Mouse (Mus musculus) megakaryocyte, embryonic 14.5 days (primary cell): ENCODE results near the gene Klhl29. TPM values are rescaled to one million over a fixed set of nuclear protein-coding genes. Genes with fewer than 3 reads are reported as not detected.

Experiments used
- H3K27me3 ChIP-seq: replicated peaks from 2 replicates; pipeline ENCODE3; 2012; ENCODE audit warnings: inconsistent platforms
- H3K36me3 ChIP-seq: replicated peaks from 2 replicates; pipeline ENCODE3; 2012; ENCODE audit warnings: low read length, inconsistent platforms, mixed read lengths
- H3K4me1 ChIP-seq: 2 replicates; pipeline ENCODE4 v1.6.1; 2012; ENCODE audit warnings: inconsistent platforms
- H3K4me3 ChIP-seq: replicated peaks from 2 replicates; pipeline ENCODE3; 2012; ENCODE audit warnings: moderate library complexity, mild to moderate bottlenecking, inconsistent platforms
- H3K9me3 ChIP-seq: 2 replicates; pipeline ENCODE4 v1.6.1; 2012; ENCODE audit warnings: inconsistent platforms
- FLI1 ChIP-seq: IDR thresholded peaks from 2 replicates; pipeline ENCODE4 v1.6.1; 2012; ENCODE audit warnings: low read length, inconsistent platforms, mixed read lengths
- GATA1 ChIP-seq: IDR thresholded peaks from 3 replicates; pipeline ENCODE4 v1.6.1; 2012; ENCODE audit warnings: mixed read lengths, low read length, inconsistent platforms, borderline replicate concordance
- polyA plus RNA-seq: library from polyadenylated mRNA; stranded (reverse); fragments of >175 nt; gene quantifications from 2 replicates; pipeline ENCODE4 v1.2.3, GENCODE M21; 2012; ENCODE audit warnings: low replicate concordance; ENCODE audit not compliant: insufficient read depth

Klhl29 gene
- polyA plus RNA-seq, 1 experiment, result 0.08 TPM

DNA sequence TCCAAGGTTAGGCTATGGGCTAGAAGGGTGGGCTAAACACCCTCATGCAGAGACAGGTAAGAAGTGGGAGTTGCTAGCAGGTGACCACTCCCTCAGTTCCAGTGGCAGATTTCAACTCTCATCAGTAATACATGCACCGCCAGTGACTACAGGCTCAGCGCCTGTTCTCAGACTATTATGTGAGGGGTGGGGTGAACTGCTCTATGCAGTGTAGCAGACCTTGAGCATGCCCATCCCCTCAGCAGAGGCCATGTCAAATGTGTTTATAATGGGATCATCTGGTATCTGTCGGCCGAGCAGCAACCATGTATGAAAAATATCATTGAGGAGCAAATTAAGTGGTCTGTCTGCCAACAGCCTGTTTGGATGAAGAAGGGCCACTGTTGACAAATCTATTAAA is 72.4 kb downstream of the Klhl29 start:
- TF ChIP-seq GATA1, result no peak

DNA sequence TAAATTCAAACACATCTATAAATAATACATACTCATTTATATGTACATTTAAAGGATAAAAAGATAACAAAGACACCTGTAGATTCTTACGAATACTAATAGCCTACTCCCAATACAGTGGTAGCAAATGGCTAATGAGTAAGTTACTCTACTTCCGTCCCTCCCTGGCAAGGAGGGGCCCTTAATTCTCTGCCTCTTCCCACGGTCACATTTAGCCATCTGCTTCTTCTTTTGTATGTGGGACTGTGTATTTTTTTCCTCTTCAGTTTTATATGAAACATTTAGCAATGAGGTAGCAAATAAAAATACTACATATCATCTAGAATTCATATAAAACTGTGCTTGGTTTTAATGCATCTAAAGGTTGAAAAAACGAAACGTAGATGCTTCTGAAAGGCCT is 73.6 kb downstream of the Klhl29 start:
- TF ChIP-seq GATA1 (no peak), FLI1 (no peak)
- H3K4me1 ChIP-seq, result no peaks in the 10 kb centered on the region
- H3K4me3 ChIP-seq, result no peak overlapping the region
- no peaks in the 10 kb centered on the region for H3K9me3 ChIP-seq
- H3K36me3 ChIP-seq, result no peaks in the 10 kb centered on the region
- no peaks in the 10 kb centered on the region for H3K27me3 ChIP-seq

More for the DNA sequence above, 72.4 kb downstream of the Klhl29 start:
- no peaks in the 10 kb centered on the region for H3K36me3 ChIP-seq
- H3K9me3 ChIP-seq, result no peaks in the 10 kb centered on the region
- no peaks in the 10 kb centered on the region for H3K4me1 ChIP-seq
- H3K4me3 ChIP-seq, result no peak overlapping the region
- no peaks in the 10 kb centered on the region for H3K27me3 ChIP-seq

DNA sequence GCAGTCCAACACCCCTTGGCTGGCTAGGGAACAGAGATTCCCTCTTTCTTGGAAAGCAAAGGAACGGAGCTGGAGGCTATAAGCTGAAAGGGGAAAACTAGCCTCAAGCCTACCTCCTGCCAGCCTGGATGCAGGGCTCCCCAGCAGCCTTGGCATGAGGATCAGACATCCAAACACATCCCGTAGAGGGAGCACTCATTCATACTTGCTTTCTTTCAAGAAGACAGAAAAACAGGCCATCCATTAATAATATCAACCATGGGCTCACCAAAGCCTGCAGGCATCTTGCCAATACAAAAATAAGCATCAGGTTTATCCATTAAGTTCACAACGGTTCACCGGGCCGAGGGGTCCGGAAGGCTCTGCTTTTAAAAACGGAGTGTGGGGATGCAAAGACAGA is 79.1 kb downstream of the Klhl29 start:
- TF ChIP-seq FLI1 (no peak), GATA1 (no peak)
- H3K36me3 ChIP-seq, result no peaks in the 10 kb centered on the region
- H3K27me3 ChIP-seq, result no peaks in the 10 kb centered on the region
- no peak overlapping the region for H3K4me3 ChIP-seq
- no peaks in the 10 kb centered on the region for H3K4me1 ChIP-seq
- no peaks in the 10 kb centered on the region for H3K9me3 ChIP-seq

- no peak for TF ChIP-seq GATA1
- H3K9me3 ChIP-seq, result no peaks in the 10 kb centered on the region
- no peaks in the 10 kb centered on the region for H3K4me1 ChIP-seq
- no peaks in the 10 kb centered on the region for H3K27me3 ChIP-seq
- H3K4me3 ChIP-seq, result no peak overlapping the region
- H3K36me3 ChIP-seq, result no peaks in the 10 kb centered on the region
Observed at GRCm38 (mm10) chr12:5292316-5292715, 83.2 kb downstream of the Klhl29 start.

DNA sequence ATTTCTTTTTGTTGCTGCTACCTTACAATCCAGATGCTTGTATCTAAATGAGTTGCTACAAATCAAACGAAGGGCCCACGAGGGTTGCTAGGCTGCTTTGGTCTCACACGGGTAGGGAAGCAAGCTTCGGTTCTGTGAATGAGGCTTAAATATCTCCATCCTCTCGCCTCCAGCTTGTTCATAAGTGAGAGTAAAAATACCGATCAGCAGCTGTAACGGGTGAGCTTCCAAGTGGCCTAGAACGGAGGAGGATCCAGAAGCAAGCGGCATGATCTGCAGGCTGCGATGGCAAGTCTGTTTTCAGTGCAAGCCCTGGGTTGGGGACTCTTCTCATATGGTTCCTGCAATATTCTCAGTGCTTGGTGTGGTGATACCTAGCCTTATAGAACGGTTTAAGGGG is 89.9 kb downstream of the Klhl29 start:
- no peaks in the 10 kb centered on the region for H3K27me3 ChIP-seq
- H3K4me1 ChIP-seq, result no peaks in the 10 kb centered on the region
- TF ChIP-seq FLI1, result no peak
- H3K9me3 ChIP-seq, result no peaks in the 10 kb centered on the region
- H3K4me3 ChIP-seq, result no peak overlapping the region
- no peaks in the 10 kb centered on the region for H3K36me3 ChIP-seq

- TF ChIP-seq GATA1 (no peak), FLI1 (no peak)
- Histone ChIP-seq H3K9me3 (no peaks in the 10 kb centered on the region), H3K36me3 (no peaks in the 10 kb centered on the region)
Observed at GRCm38 (mm10) chr12:5284961-5285360, 90.5 kb downstream of the Klhl29 start.

DNA sequence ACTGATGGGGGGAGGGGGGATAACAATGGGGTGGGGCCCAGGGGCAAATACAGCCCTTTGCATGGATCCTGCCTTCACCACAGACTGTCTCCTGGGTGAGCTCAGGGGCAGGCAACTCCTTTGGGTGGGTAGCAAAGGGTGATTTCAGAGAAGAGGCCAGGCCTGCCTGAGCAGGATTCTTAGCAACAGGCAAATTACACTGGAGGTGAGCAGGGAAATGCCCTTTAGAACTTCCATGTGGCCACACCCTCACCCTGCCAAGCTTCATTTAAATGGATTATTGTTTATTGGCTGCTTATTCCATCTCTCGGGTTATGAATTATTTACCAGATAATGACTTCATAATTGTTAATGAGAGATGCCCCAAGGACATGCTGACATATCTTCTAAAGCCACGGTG is 91.8 kb downstream of the Klhl29 start:
- no peaks in the 10 kb centered on the region for H3K9me3 ChIP-seq
- H3K36me3 ChIP-seq, result no peaks in the 10 kb centered on the region
- H3K4me1 ChIP-seq, result no peaks in the 10 kb centered on the region
- no peak for TF ChIP-seq GATA1
- TF ChIP-seq FLI1, result no peak
- H3K27me3 ChIP-seq, result no peaks in the 10 kb centered on the region
- no peak overlapping the region for H3K4me3 ChIP-seq

More at GRCm38 (mm10) chr12:5284961-5285360, 90.5 kb downstream of the Klhl29 start:
- Histone ChIP-seq H3K4me3 (no peak overlapping the region), H3K4me1 (no peaks in the 10 kb centered on the region), H3K27me3 (no peaks in the 10 kb centered on the region)

GRCm38 (mm10) chr12:5282611-5283010 is 92.9 kb downstream of the Klhl29 start:
- Histone ChIP-seq H3K4me3 (no peak overlapping the region), H3K27me3 (no peaks in the 10 kb centered on the region), H3K4me1 (no peaks in the 10 kb centered on the region), H3K36me3 (no peaks in the 10 kb centered on the region), H3K9me3 (no peaks in the 10 kb centered on the region)
- TF ChIP-seq GATA1 (no peak), FLI1 (no peak)

DNA sequence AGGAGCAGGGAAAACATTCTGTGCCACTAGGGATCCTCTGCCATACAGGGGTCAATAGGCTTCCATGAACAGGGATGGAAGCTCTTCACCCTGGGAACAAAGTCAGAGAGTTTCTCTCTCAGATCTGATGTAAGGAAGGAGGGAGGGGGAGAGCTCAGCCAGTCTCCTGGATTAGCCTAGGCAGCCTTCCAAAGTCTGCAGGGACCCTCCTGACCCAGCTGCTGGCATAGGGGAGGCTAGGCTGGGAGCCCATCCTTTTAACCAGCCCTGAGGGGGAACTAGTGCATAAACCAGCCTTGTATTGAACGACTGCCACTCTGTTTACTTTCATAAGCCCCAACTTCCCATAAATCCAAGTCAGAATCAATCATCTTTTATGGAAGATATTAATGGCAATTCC is 95.6 kb downstream of the Klhl29 start:
- Histone ChIP-seq H3K36me3 (no peaks in the 10 kb centered on the region), H3K4me3 (no peak overlapping the region), H3K27me3 (no peaks in the 10 kb centered on the region), H3K9me3 (no peaks in the 10 kb centered on the region), H3K4me1 (no peaks in the 10 kb centered on the region)
- no peak for TF ChIP-seq GATA1
- TF ChIP-seq FLI1, result no peak

DNA sequence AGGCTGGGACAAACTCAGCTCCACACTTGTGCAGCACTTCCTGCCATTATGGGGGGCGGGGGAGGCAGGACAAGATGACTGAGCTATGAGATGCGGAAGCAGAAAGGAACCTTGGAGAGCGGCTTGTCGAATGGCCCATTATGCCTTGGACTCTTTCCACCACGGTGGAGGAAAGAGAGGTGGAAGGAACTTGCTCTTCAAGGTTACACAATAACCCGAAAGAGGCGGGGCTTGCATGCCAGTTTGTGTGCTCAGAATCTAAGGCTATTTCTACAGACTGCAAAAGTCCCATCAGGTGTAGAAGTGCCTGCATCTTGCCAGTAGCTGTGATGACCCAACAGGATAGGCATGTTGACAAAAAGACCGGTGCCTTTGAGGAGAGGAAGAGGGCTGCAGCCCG is 98.5 kb downstream of the Klhl29 start:
- no peaks in the 10 kb centered on the region for H3K27me3 ChIP-seq
- H3K4me1 ChIP-seq, result no peaks in the 10 kb centered on the region
- no peaks in the 10 kb centered on the region for H3K36me3 ChIP-seq
- TF ChIP-seq FLI1, result no peak
- TF ChIP-seq GATA1, result no peak
- H3K9me3 ChIP-seq, result no peaks in the 10 kb centered on the region
- H3K4me3 ChIP-seq, result no peak overlapping the region

- Histone ChIP-seq H3K4me1 (no peaks in the 10 kb centered on the region), H3K36me3 (no peaks in the 10 kb centered on the region), H3K9me3 (no peaks in the 10 kb centered on the region), H3K27me3 (no peaks in the 10 kb centered on the region), H3K4me3 (no peak overlapping the region)
- no peak for TF ChIP-seq FLI1
- no peak for TF ChIP-seq GATA1
Observed at GRCm38 (mm10) chr12:5275507-5275936, 100.0 kb downstream of the Klhl29 start.
